Mouse (Mus musculus) limb, embryonic 10.5 days (tissue): ENCODE results near the gene Amz1. TPM values are rescaled to one million over a fixed set of nuclear protein-coding genes. Genes with fewer than 3 reads are reported as not detected.

Experiments
- DNase-seq: peaks from one replicate; pipeline ENCODE4 v3.0.0-alpha.2; 2017; ENCODE audit warnings: low spot score
- H3K27ac ChIP-seq: fragments of 300-500 bp; sonication (generic); 2 replicates; pipeline ENCODE4 v1.5.1; 2016; ENCODE audit warnings: mild to moderate bottlenecking
- H3K27me3 ChIP-seq: fragments of 300-500 bp; sonication (generic); 2 replicates; pipeline ENCODE4 v1.6.1; 2016; ENCODE audit warnings: low read depth, mild to moderate bottlenecking; ENCODE audit not compliant: poor library complexity, severe bottlenecking
- H3K36me3 ChIP-seq: fragments of 300-500 bp; sonication (generic); 2 replicates; pipeline ENCODE4 v1.6.1; 2016; ENCODE audit warnings: mild to moderate bottlenecking, moderate library complexity
- H3K4me1 ChIP-seq: fragments of 300-500 bp; sonication (generic); 2 replicates; pipeline ENCODE4 v1.6.1; 2016
- H3K4me3 ChIP-seq: fragments of 300-500 bp; sonication (generic); 2 replicates; pipeline ENCODE4 v1.5.1; 2016; ENCODE audit warnings: mild to moderate bottlenecking, moderate library complexity
- H3K9me3 ChIP-seq: fragments of 300-500 bp; sonication (generic); replicated peaks from 2 replicates; pipeline ENCODE4 v1.6.1; 2016; ENCODE audit warnings: mild to moderate bottlenecking
- WGBS: fragments of 180-500 bp; shearing (Covaris S2); methylation state at CpG from one replicate; pipeline ENCODE4 v1.1.7; 2016; 5-methylcytosine and 5-hydroxymethylcytosine counted together
- polyA plus RNA-seq: library from polyadenylated mRNA; unstranded; fragments of >200 nt; fragmentation: Nextera tagmentation; extraction: Ambion mirVana; gene quantifications from 2 replicates; pipeline ENCODE4 v1.2.1, GENCODE M21; 2016

Amz1 gene
- polyA plus RNA-seq, 1 experiment from 2014 or later = 0.88 TPM

- Histone ChIP-seq H3K9me3 (no peaks in the 10 kb centered on the region), H3K4me1 (peaks cover 8% of the 10 kb centered on the region; the same call in 1 of the 2 replicates), H3K27ac (no peak overlapping the region), H3K27me3 (no peaks in the 10 kb centered on the region), H3K36me3 (peaks cover 61% of the 10 kb centered on the region), H3K4me3 (no peak overlapping the region)
- no peak for DNase-seq
- WGBS = 95% methylated on average over 4 of the region's 4 CpGs
Measured at GRCm38 (mm10) chr5:140783577-140783976, 59.6 kb downstream of the Amz1 start.

GRCm38 (mm10) chr5:140784288-140784687 lies 60.4 kb downstream of the Amz1 start:
- no peak for DNase-seq
- Histone ChIP-seq H3K27me3 (no peaks in the 10 kb centered on the region), H3K27ac (no peak overlapping the region), H3K4me1 (peaks cover 2% of the 10 kb centered on the region; the same call in 1 of the 2 replicates), H3K4me3 (no peak overlapping the region), H3K36me3 (peaks cover 56% of the 10 kb centered on the region), H3K9me3 (no peaks in the 10 kb centered on the region)
- 91% methylated on average over 6 of the region's 6 CpGs for WGBS

GRCm38 (mm10) chr5:140785240-140785872 lies 61.4 kb downstream of the Amz1 start:
- WGBS = 88% methylated on average over 13 of the region's 13 CpGs
- Histone ChIP-seq H3K27me3 (no peaks in the 10 kb centered on the region), H3K27ac (no peak overlapping the region), H3K36me3 (peaks cover 51% of the 10 kb centered on the region), H3K4me1 (no peaks in the 10 kb centered on the region), H3K9me3 (no peaks in the 10 kb centered on the region), H3K4me3 (no peak overlapping the region)
- no peak for DNase-seq

GRCm38 (mm10) chr5:140789561-140789960 lies 65.6 kb downstream of the Amz1 start:
- H3K27ac ChIP-seq = no peak overlapping the region

GRCm38 (mm10) chr5:140790392-140790791 lies 66.5 kb downstream of the Amz1 start:
- DNase-seq = no peak
- WGBS = 75% methylated on average over 2 of the region's 2 CpGs
- no peak overlapping the region for H3K4me3 ChIP-seq
- H3K9me3 ChIP-seq = no peaks in the 10 kb centered on the region
- H3K27ac ChIP-seq = peak overlapping the region; percentile 74; the same call in 1 of the 2 replicates
- H3K36me3 ChIP-seq = 0 out of 2 replicates have a peak, but pooled peaks cover 3% of the 10 kb centered on the region
- H3K4me1 ChIP-seq = peaks cover 29% of the 10 kb centered on the region
- no peaks in the 10 kb centered on the region for H3K27me3 ChIP-seq

More at GRCm38 (mm10) chr5:140789561-140789960, 65.6 kb downstream of the Amz1 start:
- Histone ChIP-seq H3K27me3 (no peaks in the 10 kb centered on the region), H3K9me3 (no peaks in the 10 kb centered on the region), H3K4me1 (peaks cover 21% of the 10 kb centered on the region), H3K36me3 (peaks cover 10% of the 10 kb centered on the region), H3K4me3 (no peak overlapping the region)
- DNase-seq = no peak

- WGBS = 62% methylated on average over 9 of the region's 9 CpGs
Measured at GRCm38 (mm10) chr5:140790937-140791877, 67.3 kb downstream of the Amz1 start.

GRCm38 (mm10) chr5:140792233-140792632 lies 68.3 kb downstream of the Amz1 start:
- no peak for DNase-seq
- WGBS = 52% methylated on average over 5 of the region's 5 CpGs
- Histone ChIP-seq H3K4me3 (no peak overlapping the region), H3K27ac (no peak overlapping the region), H3K9me3 (no peaks in the 10 kb centered on the region), H3K4me1 (peaks cover 29% of the 10 kb centered on the region), H3K36me3 (0 out of 2 replicates have a peak, but pooled peaks cover 3% of the 10 kb centered on the region), H3K27me3 (no peaks in the 10 kb centered on the region)

More at GRCm38 (mm10) chr5:140790937-140791877, 67.3 kb downstream of the Amz1 start:
- Histone ChIP-seq H3K27me3 (no peaks in the 10 kb centered on the region), H3K4me3 (no peak overlapping the region), H3K4me1 (peaks cover 29% of the 10 kb centered on the region), H3K27ac (peak overlapping the region; percentile 74), H3K36me3 (0 out of 2 replicates have a peak, but pooled peaks cover 3% of the 10 kb centered on the region), H3K9me3 (no peaks in the 10 kb centered on the region)
- no peak for DNase-seq

GRCm38 (mm10) chr5:140794753-140795152 lies 70.8 kb downstream of the Amz1 start:
- Histone ChIP-seq H3K4me1 (peaks cover 44% of the 10 kb centered on the region), H3K27me3 (no peaks in the 10 kb centered on the region), H3K36me3 (no peaks in the 10 kb centered on the region), H3K4me3 (no peak overlapping the region), H3K27ac (0 out of 2 replicates have a peak overlapping the region, but pooled peaks have one; percentile 14), H3K9me3 (no peaks in the 10 kb centered on the region)
- DNase-seq = no peak
- WGBS = 45% methylated on average over 3 of the region's 3 CpGs

GRCm38 (mm10) chr5:140795176-140795575 lies 71.2 kb downstream of the Amz1 start:
- H3K4me1 ChIP-seq = peaks cover 44% of the 10 kb centered on the region
- 36% methylated on average over 2 of the region's 2 CpGs for WGBS
- H3K4me3 ChIP-seq = no peak overlapping the region
- H3K36me3 ChIP-seq = no peaks in the 10 kb centered on the region
- H3K27ac ChIP-seq = 0 out of 2 replicates have a peak overlapping the region, but pooled peaks have one; percentile 14
- no peaks in the 10 kb centered on the region for H3K27me3 ChIP-seq
- no peaks in the 10 kb centered on the region for H3K9me3 ChIP-seq
- DNase-seq = no peak

- no peak for DNase-seq
- 89% methylated on average over 3 of the region's 3 CpGs for WGBS
- no peak overlapping the region for H3K4me3 ChIP-seq
- H3K4me1 ChIP-seq = peaks cover 40% of the 10 kb centered on the region
- H3K27ac ChIP-seq = no peak overlapping the region
- no peaks in the 10 kb centered on the region for H3K36me3 ChIP-seq
- no peaks in the 10 kb centered on the region for H3K9me3 ChIP-seq
- no peaks in the 10 kb centered on the region for H3K27me3 ChIP-seq
Measured at GRCm38 (mm10) chr5:140796051-140796450, 72.1 kb downstream of the Amz1 start.

GRCm38 (mm10) chr5:140798158-140798557 lies 74.2 kb downstream of the Amz1 start:
- DNase-seq = no peak
- no peaks in the 10 kb centered on the region for H3K9me3 ChIP-seq
- no peaks in the 10 kb centered on the region for H3K36me3 ChIP-seq
- peaks cover 31% of the 10 kb centered on the region for H3K4me1 ChIP-seq
- no peaks in the 10 kb centered on the region for H3K27me3 ChIP-seq
- no peak overlapping the region for H3K27ac ChIP-seq
- WGBS = 90% methylated on average over 7 of the region's 7 CpGs
- H3K4me3 ChIP-seq = no peak overlapping the region

- no peaks in the 10 kb centered on the region for H3K9me3 ChIP-seq
- DNase-seq = no peak
- no peak overlapping the region for H3K4me3 ChIP-seq
- no peaks in the 10 kb centered on the region for H3K36me3 ChIP-seq
- no peak overlapping the region for H3K27ac ChIP-seq
- H3K4me1 ChIP-seq = peaks cover 31% of the 10 kb centered on the region
- no peaks in the 10 kb centered on the region for H3K27me3 ChIP-seq
- 82% methylated on average over 5 of the region's 5 CpGs for WGBS
Measured at GRCm38 (mm10) chr5:140798775-140799174, 74.8 kb downstream of the Amz1 start.

GRCm38 (mm10) chr5:140799190-140799589 lies 75.3 kb downstream of the Amz1 start:
- H3K4me1 ChIP-seq = peaks cover 28% of the 10 kb centered on the region

More at GRCm38 (mm10) chr5:140799190-140799589, 75.3 kb downstream of the Amz1 start:
- H3K27me3 ChIP-seq = no peaks in the 10 kb centered on the region
- H3K9me3 ChIP-seq = no peaks in the 10 kb centered on the region
- H3K27ac ChIP-seq = no peak overlapping the region
- H3K4me3 ChIP-seq = no peak overlapping the region
- no peaks in the 10 kb centered on the region for H3K36me3 ChIP-seq
- 78% methylated on average over 2 of the region's 2 CpGs for WGBS
- no peak for DNase-seq
